Mouse (Mus musculus) heart, adult 2 months (tissue): ENCODE data around the gene Ankrd54.

Experiments
- CTCF ChIP-seq: fragments of 200-600 bp; IDR thresholded peaks from 2 replicates; pipeline ENCODE4 v1.8.1; 2022; ENCODE audit warnings: antibody characterized with exemption, mild to moderate bottlenecking, moderate library complexity
- EP300 ChIP-seq: fragments of 200-500 bp; IDR thresholded peaks from 2 replicates; pipeline ENCODE4 v1.6.1; 2011; ENCODE audit warnings: low read depth, low read length, control low read depth; ENCODE audit not compliant: insufficient read depth

GRCm38 (mm10) chr15:79042721-79043491 is 19.8 kb downstream of the Ankrd54 start:
- TF ChIP-seq EP300 (no peak), CTCF (no peak)
